Mouse (Mus musculus) central nervous system, embryonic 14 days (tissue): ENCODE measurements around the gene Slc38a6. TPM values are rescaled to one million over a fixed set of nuclear protein-coding genes. Genes with fewer than 3 reads are reported as not detected.

Source experiments
- polyA plus RNA-seq: library from polyadenylated mRNA; depleted of rRNA; stranded (reverse); fragments of >200 nt; gene quantifications from 2 replicates; pipeline ENCODE4 v1.2.3, GENCODE M21; 2012; rRNA removed

The Slc38a6 gene
- polyA plus RNA-seq: 31.6 and 36.7 TPM in 2 replicates

GRCm38 (mm10) chr12:73286287-73287092 lies at the start of gene Slc38a6, which contains the start of gene Trmt5:
Gene Slc38a6 (plus strand): TSS chr12:73286779.
Gene Trmt5 (minus strand): TSS chr12:73286710.

Other genes starting within 250 kb of the Slc38a6 start
- 2.6 and 13.3 TPM in 2 replicates for gene Six1, start 232.9 kb upstream of the Slc38a6 start, polyA plus RNA-seq
- gene Six4, start 173.3 kb upstream of the Slc38a6 start, polyA plus RNA-seq: 1.0 and 2.1 TPM in 2 replicates
- 19.6 and 21.4 TPM in 2 replicates for gene Mnat1, start 163.1 kb upstream of the Slc38a6 start, polyA plus RNA-seq
- gene Trmt5, start 69 bp upstream of the Slc38a6 start, polyA plus RNA-seq: 13.4 and 13.7 TPM in 2 replicates